Mouse (Mus musculus) MEL (cell line): ENCODE measurements at regions not wholly inside any gene's neighbourhood (a gene's known extent, or its start where the extent isn't known, plus 50 kb on each side); places are given as distances from the start of the nearest gene placed in this dataset.

Experiments used
- CTCF ChIP-seq, 3 experiments: IDR thresholded peaks in 2 of 3; conservative IDR thresholded peaks in 1 of 3; 2 replicates each; pipeline ENCODE4 v1.5.1; 2011 to 2012; ENCODE audit warnings: low read length in 3 of 3, low read depth in 2 of 3, mild to moderate bottlenecking in 2 of 3, improper control_type of control experiment in 1 of 3, inconsistent platforms in 1 of 3, mixed read lengths in 1 of 3, moderate library complexity in 1 of 3; ENCODE audit not compliant: control insufficient read depth in 1 of 3, insufficient read depth in 1 of 3, poor library complexity in 1 of 3, severe bottlenecking in 1 of 3
- E2F4 ChIP-seq: IDR thresholded peaks from 2 replicates; pipeline ENCODE4 v1.6.1; 2011; ENCODE audit warnings: low read depth, low read length, improper control_type of control experiment, borderline replicate concordance
- POLR2A ChIP-seq, 2 experiments: IDR thresholded peaks; 2 replicates each; pipeline ENCODE4 v1.6.1; 2011 to 2012; ENCODE audit warnings: low read length in 2 of 2, mild to moderate bottlenecking in 2 of 2, control low read depth in 1 of 2, improper control_type of control experiment in 1 of 2, low read depth in 1 of 2, moderate library complexity in 1 of 2; ENCODE audit not compliant: control insufficient read depth in 1 of 2, insufficient read depth in 1 of 2, poor library complexity in 1 of 2
- USF1 ChIP-seq: IDR thresholded peaks from 2 replicates; pipeline ENCODE4 v1.6.1; 2014; ENCODE audit warnings: low read depth, mild to moderate bottlenecking, inconsistent platforms, low read length, improper control_type of control experiment, moderate library complexity

DNA sequence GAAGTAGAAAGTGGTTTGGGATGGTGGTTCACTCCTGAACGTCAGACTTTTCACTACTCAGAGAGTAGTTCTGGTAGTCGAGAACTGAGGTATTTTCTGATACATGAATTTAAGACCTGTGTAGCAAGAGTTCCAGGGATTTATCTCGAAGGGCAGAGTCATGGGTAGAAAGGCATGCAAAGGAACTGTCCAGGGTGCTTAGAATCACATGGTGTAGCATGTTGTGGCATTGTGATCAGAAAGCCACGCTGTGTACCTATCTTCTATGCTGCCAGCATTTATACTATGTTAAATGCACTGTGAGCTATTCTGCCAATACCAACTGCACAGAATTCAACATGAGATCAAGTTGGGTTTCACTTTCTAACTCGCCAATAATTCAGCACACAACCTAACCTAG is 227.3 kb downstream of the Ets1 start:
- no peak for TF ChIP-seq POLR2A (IDR thresholded peaks at IDR 0.05; ENCODE audit: control insufficient read depth in 1 of 2, insufficient read depth in 1 of 2, low read depth in 1 of 2, low read length in 2 of 2, poor library complexity in 1 of 2)
- TF ChIP-seq CTCF (IDR thresholded peaks at IDR 0.05 in 2 of 3, conservative IDR thresholded peaks at IDR 0.05 in 1 of 3; ENCODE audit: control insufficient read depth in 1 of 3, insufficient read depth in 1 of 3, low read depth in 2 of 3, low read length in 3 of 3, poor library complexity in 1 of 3, severe bottlenecking in 1 of 3), result no peak
- no peak for TF ChIP-seq E2F4
- no peak for TF ChIP-seq USF1
